Mouse (Mus musculus) thymus, adult 2 months (tissue): ENCODE measurements around the gene Amhr2.

Experiments used
- CTCF ChIP-seq: fragments of 200-500 bp; IDR thresholded peaks from 2 replicates; pipeline ENCODE4 v1.5.1; 2012; ENCODE audit warnings: mild to moderate bottlenecking, control low read depth, low read length, moderate library complexity, borderline replicate concordance; ENCODE audit not compliant: control insufficient read depth, poor library complexity, insufficient read depth; ENCODE audit errors: extremely low read depth
- POLR2A ChIP-seq: fragments of 200-500 bp; IDR thresholded peaks from 2 replicates; pipeline ENCODE4 v1.6.1; 2012; ENCODE audit warnings: mild to moderate bottlenecking, low read length, control low read depth, moderate library complexity; ENCODE audit not compliant: control insufficient read depth, poor library complexity, insufficient read depth; ENCODE audit errors: extremely low read depth

DNA sequence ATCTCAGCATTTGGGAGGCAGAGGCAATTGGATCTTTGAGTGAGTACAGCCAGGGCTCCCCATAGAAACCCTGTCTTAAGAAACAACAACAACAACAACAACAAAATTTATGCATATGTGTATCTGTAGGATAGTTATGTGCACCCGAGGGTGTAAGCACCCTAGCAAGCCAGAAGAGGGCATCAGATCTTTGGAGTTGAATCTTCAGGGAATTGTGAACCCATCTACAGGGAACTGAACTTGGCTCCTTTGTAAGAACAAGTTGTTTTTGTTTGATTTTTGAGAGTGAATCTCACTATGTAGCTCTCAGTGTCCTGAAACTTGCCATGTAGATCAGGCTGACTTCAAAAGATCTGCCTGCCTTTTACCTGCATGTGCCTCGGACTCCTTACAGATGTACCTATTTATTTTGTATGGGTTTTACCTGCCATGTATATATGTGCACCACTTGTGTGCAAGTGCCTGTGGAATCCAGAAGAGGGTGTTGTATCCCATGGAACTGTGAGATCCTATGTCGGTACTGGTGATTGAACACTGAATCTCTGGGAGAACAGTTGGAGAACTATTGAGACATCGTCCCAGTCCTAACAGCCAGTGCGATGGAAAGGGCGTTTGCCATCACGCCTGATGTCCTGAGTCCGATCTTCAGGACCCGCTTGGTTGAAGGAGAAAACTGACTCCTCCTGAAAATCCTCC is 23.7 kb downstream of the Amhr2 start:
- TF ChIP-seq POLR2A (no peak), CTCF (no peak)
